In the genomic region with DNA sequence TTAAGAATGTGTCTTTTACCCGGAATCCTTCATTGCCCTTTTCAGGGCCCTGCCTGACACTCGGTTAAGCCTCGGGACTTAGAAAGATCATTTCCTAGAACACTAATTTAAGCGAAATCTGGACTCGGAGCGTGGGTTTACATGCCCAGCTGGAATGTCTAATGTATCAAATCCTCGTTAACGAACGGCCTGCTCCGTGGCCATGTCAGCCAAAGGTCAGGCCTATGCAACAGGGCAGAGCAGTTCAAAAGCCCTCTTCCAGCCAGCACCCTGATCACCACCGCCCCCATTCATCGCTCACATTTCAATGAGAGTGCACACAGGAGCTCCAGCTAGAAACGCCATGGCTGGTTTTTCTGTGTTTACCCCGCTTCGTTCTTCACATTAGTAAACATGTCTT, we compare ENCODE assay signal across 13 mouse cellular contexts. TPM values are rescaled to one million over a fixed set of nuclear protein-coding genes. Genes with fewer than 3 reads are reported as not detected.
A peak's percentile ranks its signal among the peaks of the same experiment; 100 is the strongest.
DNase-seq lines count a peak whose midpoint lies in the region; ATAC-seq and TF ChIP-seq lines count a peak whose summit lies in the region.
"Had no signal": no experiment of that assay in that cellular context is flagged by ENCODE, and none has a peak within 500 bp of the region (broad histone marks: within the 10 kb centered on the region; RNA-seq: fewer than 3 reads in every experiment).

No protein-coding gene starts in this region.

- peak overlapping the region; percentile 98 for H3K27ac ChIP-seq in cerebellum, adult 2 months (ENCODE audit: insufficient read depth, low read length)
- H3K27ac ChIP-seq in hindbrain, embryonic 12.5 days, result peak overlapping the region; percentile 1; the same call in 1 of the 2 replicates
- H3K27ac ChIP-seq in midbrain, postnatal 0 days (ENCODE audit: low read depth, low read length), result peak overlapping the region; percentile 20; the same call in 1 of the 2 replicates
- H3K27ac ChIP-seq: gastrocnemius, adult 2 months; liver, embryonic 14.5 days had no signal

- peak overlapping the region; percentile 0; the same call in 1 of the 2 replicates for H3K9ac ChIP-seq in hindbrain, embryonic 12.5 days
- 0 out of 2 replicates have a peak overlapping the region, but pooled peaks have one; percentile 24 for H3K9ac ChIP-seq in midbrain, postnatal 0 days (replicated peaks; ENCODE audit: low read length, poor library complexity, severe bottlenecking)
- H3K9ac ChIP-seq: liver, embryonic 14.5 days had no signal

- no peaks in the 10 kb centered on the region for H3K27me3 ChIP-seq in cerebellum, adult 2 months (ENCODE audit: control insufficient read depth, insufficient read depth, low read length)
- peaks cover 72% of the 10 kb centered on the region for H3K27me3 ChIP-seq in hindbrain, embryonic 12.5 days
- H3K27me3 ChIP-seq in midbrain, postnatal 0 days (ENCODE audit: insufficient read depth, low read length), result peaks cover 55% of the 10 kb centered on the region

- 3% methylated on average over 15 of the region's 15 CpGs for WGBS in cerebellum, adult 2 months
- WGBS in hindbrain, embryonic 12.5 days, result 2% methylated on average over 15 of the region's 15 CpGs
- 8% methylated on average over 15 of the region's 15 CpGs for WGBS in midbrain, postnatal 0 days

- H3K36me3 ChIP-seq in hindbrain, embryonic 12.5 days, result no peaks in the 10 kb centered on the region
- no peaks in the 10 kb centered on the region for H3K36me3 ChIP-seq in midbrain, postnatal 0 days (ENCODE audit: insufficient read depth, low read length)

- H3K4me2 ChIP-seq in hindbrain, embryonic 12.5 days (replicated peaks), result peak overlapping the region; percentile 53
- H3K4me2 ChIP-seq in midbrain, postnatal 0 days (ENCODE audit: low read depth, low read length, poor library complexity, severe bottlenecking), result peak overlapping the region; percentile 19

- no peak for ATAC-seq in hindbrain, embryonic 12.5 days (ENCODE audit: low FRiP score)
- ATAC-seq in midbrain, postnatal 0 days (ENCODE audit: low FRiP score), result no peak

- TF ChIP-seq POLR2A in cerebellum, adult 2 months (IDR thresholded peaks at IDR 0.05; ENCODE audit: borderline replicate concordance, insufficient read depth, low read length), result no peak

- TF ChIP-seq CTCF in cerebellum, adult 2 months (IDR thresholded peaks at IDR 0.05; ENCODE audit: borderline replicate concordance, insufficient read depth, low read depth, low read length), result no peak
- no peak for TF ChIP-seq CTCF in midbrain, postnatal 0 days (IDR thresholded peaks at IDR 0.05)

- peak overlapping the region; percentile 50 for H3K4me3 ChIP-seq in cerebellum, adult 2 months (replicated peaks; ENCODE audit: insufficient read depth, low read depth, low read length)
- H3K4me3 ChIP-seq in hindbrain, embryonic 12.5 days, result 0 out of 2 replicates have a peak overlapping the region, but pooled peaks have one; percentile 4
- H3K4me3 ChIP-seq in midbrain, postnatal 0 days (ENCODE audit: low read depth, low read length), result no peak overlapping the region
- H3K4me3 ChIP-seq: gastrocnemius, adult 2 months had no signal

- peak; percentile 70 to 78 for DNase-seq in cerebellum, adult 2 months
- DNase-seq in embryo, embryonic 10 days (ENCODE audit: low spot score), result peak; percentile 86
- peak; percentile 63 for DNase-seq in midbrain, postnatal 0 days (ENCODE audit: low spot score)
- DNase-seq in frontal cortex, postnatal 25 days (ENCODE audit: low spot score in 2 of 2), result no peak
- DNase-seq in urinary bladder, postnatal 36 days (ENCODE audit: low spot score in 2 of 2), result no peak
- no peak for DNase-seq in spleen, adult 18-20 months
- DNase-seq in right cerebral cortex, postnatal 14 days, result no peak
- DNase-seq: gastrocnemius, adult 2 months; heart, postnatal 14 days; kidney, postnatal 36 days had no signal

- H3K4me1 ChIP-seq in cerebellum, adult 2 months (ENCODE audit: control insufficient read depth, insufficient read depth, low read length), result peaks cover 14% of the 10 kb centered on the region; the same call in 1 of the 2 replicates
- H3K4me1 ChIP-seq in hindbrain, embryonic 12.5 days, result peaks cover 16% of the 10 kb centered on the region; the same call in 1 of the 2 replicates
- H3K4me1 ChIP-seq in midbrain, postnatal 0 days (ENCODE audit: insufficient read depth, low read length), result no peaks in the 10 kb centered on the region; the same call in 1 of the 2 replicates

- H3K9me3 ChIP-seq in hindbrain, embryonic 12.5 days (replicated peaks), result no peaks in the 10 kb centered on the region
- no peaks in the 10 kb centered on the region for H3K9me3 ChIP-seq in midbrain, postnatal 0 days (ENCODE audit: low read length)

RNA-seq across cellular contexts. Expression of a gene that starts 9.4 kb away (rescaled TPM):
- polyA plus RNA-seq in cerebellum, adult 2 months (2012; rRNA removed), result 37.4 and 45.3 TPM in 2 replicates
- 54.0 and 55.0 TPM in 2 replicates for polyA plus RNA-seq in hindbrain, embryonic 12.5 days (2016; fragmentation: Nextera tagmentation; extraction: Ambion mirVana)
- total RNA-seq in midbrain, postnatal 0 days (2014; rRNA removed), result 54.7 and 73.4 TPM in 2 replicates
- polyA plus RNA-seq in midbrain, postnatal 0 days (2015; fragmentation: Nextera tagmentation; extraction: Ambion mirVana), result 22.2 and 33.5 TPM in 2 replicates
- total RNA-seq: adrenal gland, adult 18-20 months; gastrocnemius, adult 2 months; heart, postnatal 14 days had no signal

RNA-seq across cellular contexts. Expression of a gene that starts 12.8 kb away (rescaled TPM):
- polyA plus RNA-seq in cerebellum, adult 2 months (2012; rRNA removed), result 1,121 and 1,289 TPM in 2 replicates
- 17.0 and 17.9 TPM in 2 replicates for polyA plus RNA-seq in hindbrain, embryonic 12.5 days (2016; fragmentation: Nextera tagmentation; extraction: Ambion mirVana)
- total RNA-seq in midbrain, postnatal 0 days (2014; rRNA removed), result 91.8 and 146 TPM in 2 replicates
- polyA plus RNA-seq in midbrain, postnatal 0 days (2015; fragmentation: Nextera tagmentation; extraction: Ambion mirVana), result 4.1 and 8.2 TPM in 2 replicates
- total RNA-seq: adrenal gland, adult 18-20 months; heart, postnatal 14 days had no signal

Comparison
In these comparisons a context has a peak if more than half of its experiments do, and no peak if none do; other contexts are left out.
1. DNase-seq: peak in cerebellum, adult 2 months (2 of 2), embryo, embryonic 10 days (single experiment) and midbrain, postnatal 0 days (single experiment); none in frontal cortex, postnatal 25 days (0 of 2), urinary bladder, postnatal 36 days (0 of 2), spleen, adult 18-20 months (0 of 2) and right cerebral cortex, postnatal 14 days (single experiment).
2. H3K27ac ChIP-seq: peak in every context shown above with its lines; median percentile 98 in cerebellum, adult 2 months; 20 in midbrain, postnatal 0 days; 1 in hindbrain, embryonic 12.5 days.
3. RNA of a gene that starts 12.8 kb away (polyA plus RNA-seq): 1,121 to 1,289 TPM in cerebellum, adult 2 months; 17.0 to 17.9 TPM in hindbrain, embryonic 12.5 days and 4.1 to 8.2 TPM in midbrain, postnatal 0 days; every median in the first group is over 10 times any median in the second.